Comparison of ENCODE assay signal across 9 mouse cellular contexts in genomic region chr1:156222205-156223000, GRCm38 (mm10). TPM values are rescaled to one million over a fixed set of nuclear protein-coding genes. Genes with fewer than 3 reads are reported as not detected.
DNase-seq lines count a peak whose midpoint lies in the region; ATAC-seq and TF ChIP-seq lines count a peak whose summit lies in the region.
"Had no signal": no experiment of that assay in that cellular context is flagged by ENCODE, and none has a peak within 500 bp of the region (broad histone marks: within the 10 kb centered on the region; RNA-seq: fewer than 3 reads in every experiment).

No protein-coding gene starts in this region.

- peak; percentile 55 for DNase-seq in lung, embryonic 14.5 days
- no peak for DNase-seq in lung, adult 18-20 months
- DNase-seq in embryonic facial prominence, embryonic 11.5 days (ENCODE audit: low spot score): peak; percentile 23
- peak; percentile 57 for DNase-seq in kidney, postnatal 10 days
- DNase-seq in cerebellum, postnatal 25 days: no peak
- no peak for DNase-seq in layer of hippocampus, postnatal 14 days (ENCODE audit: low spot score in 2 of 2)
- no peak for DNase-seq in left cerebral cortex, adult 2 months (ENCODE audit: extremely low spot score in 1 of 2, low spot score in 2 of 2)

- peak; percentile 75 for ATAC-seq in lung, embryonic 14.5 days (ENCODE audit: insufficient read depth)
- ATAC-seq in embryonic facial prominence, embryonic 11.5 days (replicated peaks; ENCODE audit: insufficient number of reproducible peaks, low FRiP score, low TSS enrichment, low read depth): no peak
- peak; percentile 77; the same call in 1 of the 2 replicates for ATAC-seq in stomach, embryonic 14.5 days (ENCODE audit: insufficient number of reproducible peaks, insufficient read depth, low FRiP score, low read depth)

- peaks cover 14% of the 10 kb centered on the region for H3K4me1 ChIP-seq in lung, embryonic 14.5 days (ENCODE audit: insufficient read depth)
- H3K4me1 ChIP-seq in embryonic facial prominence, embryonic 11.5 days (ENCODE audit: control insufficient read depth, insufficient read depth, low read length): peaks cover 4% of the 10 kb centered on the region; the same call in 1 of the 2 replicates
- peaks cover 10% of the 10 kb centered on the region for H3K4me1 ChIP-seq in stomach, embryonic 14.5 days (ENCODE audit: control insufficient read depth, insufficient read depth, low read length)

- 39% methylated on average over 13 of the region's 13 CpGs for WGBS in lung, embryonic 14.5 days
- 60% methylated on average over 13 of the region's 13 CpGs for WGBS in embryonic facial prominence, embryonic 11.5 days
- WGBS in stomach, embryonic 14.5 days: 48% methylated on average over 13 of the region's 13 CpGs

- intact Hi-C loops in left cerebral cortex, adult 2 months (cut with DNase I): no loop called here

- H3K27ac ChIP-seq in lung, embryonic 14.5 days (ENCODE audit: low read depth): peak overlapping the region; percentile 30; the same call in 1 of the 2 replicates
- no peak overlapping the region for H3K27ac ChIP-seq in embryonic facial prominence, embryonic 11.5 days (replicated peaks; ENCODE audit: low read depth, low read length)
- no peak overlapping the region for H3K27ac ChIP-seq in stomach, embryonic 14.5 days (ENCODE audit: low read length)
- no peak overlapping the region for H3K27ac ChIP-seq in left cerebral cortex, adult 2 months

- H3K36me3 ChIP-seq in lung, embryonic 14.5 days (ENCODE audit: insufficient read depth): no peaks in the 10 kb centered on the region
- no peaks in the 10 kb centered on the region for H3K36me3 ChIP-seq in embryonic facial prominence, embryonic 11.5 days (replicated peaks; ENCODE audit: control insufficient read depth, insufficient read depth, low read depth, low read length)
- no peaks in the 10 kb centered on the region for H3K36me3 ChIP-seq in stomach, embryonic 14.5 days (ENCODE audit: control insufficient read depth, insufficient read depth, low read length)

- peak overlapping the region; percentile 31 for H3K4me2 ChIP-seq in lung, embryonic 14.5 days
- no peak overlapping the region for H3K4me2 ChIP-seq in embryonic facial prominence, embryonic 11.5 days (ENCODE audit: low read depth, low read length)
- no peak overlapping the region for H3K4me2 ChIP-seq in stomach, embryonic 14.5 days (replicated peaks; ENCODE audit: low read depth, low read length)

- TF ChIP-seq CTCF in lung, embryonic 14.5 days (IDR thresholded peaks at IDR 0.05; ENCODE audit: low read depth): no peak
- no peak for TF ChIP-seq CTCF in left cerebral cortex, adult 2 months (IDR thresholded peaks at IDR 0.05)

- no peaks in the 10 kb centered on the region for H3K27me3 ChIP-seq in lung, embryonic 14.5 days (ENCODE audit: insufficient read depth, low read length)
- no peaks in the 10 kb centered on the region for H3K27me3 ChIP-seq in embryonic facial prominence, embryonic 11.5 days (ENCODE audit: control insufficient read depth, insufficient read depth, low read length)
- no peaks in the 10 kb centered on the region for H3K27me3 ChIP-seq in stomach, embryonic 14.5 days (ENCODE audit: control insufficient read depth, insufficient read depth, low read length)

- no peak overlapping the region for H3K9ac ChIP-seq in lung, embryonic 14.5 days
- no peak overlapping the region for H3K9ac ChIP-seq in embryonic facial prominence, embryonic 11.5 days (replicated peaks; ENCODE audit: low read length)
- no peak overlapping the region for H3K9ac ChIP-seq in stomach, embryonic 14.5 days (replicated peaks; ENCODE audit: low read depth, low read length)

- no peak overlapping the region for H3K4me3 ChIP-seq in lung, embryonic 14.5 days (ENCODE audit: low read depth, low read length)
- H3K4me3 ChIP-seq in embryonic facial prominence, embryonic 11.5 days (ENCODE audit: low read depth, low read length): no peak overlapping the region
- H3K4me3 ChIP-seq in stomach, embryonic 14.5 days (ENCODE audit: low read depth, low read length): no peak overlapping the region
- H3K4me3 ChIP-seq in left cerebral cortex, adult 2 months: no peak overlapping the region

- no peaks in the 10 kb centered on the region for H3K9me3 ChIP-seq in lung, embryonic 14.5 days (ENCODE audit: low read depth, low read length)
- H3K9me3 ChIP-seq in embryonic facial prominence, embryonic 11.5 days (replicated peaks; ENCODE audit: control insufficient read depth, low read length): no peaks in the 10 kb centered on the region
- no peaks in the 10 kb centered on the region for H3K9me3 ChIP-seq in stomach, embryonic 14.5 days (ENCODE audit: control insufficient read depth, low read depth, low read length)

RNA-seq across cellular contexts. Expression of gene Fam163a, which starts 17.6 kb away (rescaled TPM):
- polyA plus RNA-seq in lung, embryonic 14.5 days (2014; fragmentation: Nextera tagmentation; extraction: Ambion mirVana): 1.0 and 1.2 TPM in 2 replicates
- 1.0 and 1.2 TPM in 2 replicates for polyA plus RNA-seq in embryonic facial prominence, embryonic 11.5 days (2014; fragmentation: Nextera tagmentation; extraction: Ambion mirVana)
- 6.1 and 7.3 TPM in 2 replicates for polyA plus RNA-seq in stomach, embryonic 14.5 days (2014; fragmentation: Nextera tagmentation; extraction: Ambion mirVana)
- 10 to 100 TPM; 27.1 to 29.2 TPM for total RNA-seq in layer of hippocampus, postnatal 14 days (2021)
- 1 to 10 TPM; 8.0 to 8.4 TPM for total RNA-seq in left cerebral cortex, adult 2 months (2021)
- total RNA-seq: liver, adult 2 months had no signal

Comparison
In these comparisons a context has a peak if more than half of its experiments do, and no peak if none do; other contexts are left out.
1. DNase-seq: peak in lung, embryonic 14.5 days (single experiment), embryonic facial prominence, embryonic 11.5 days (single experiment) and kidney, postnatal 10 days (single experiment); none in lung, adult 18-20 months (0 of 2), cerebellum, postnatal 25 days (0 of 2), layer of hippocampus, postnatal 14 days (0 of 2) and left cerebral cortex, adult 2 months (0 of 2).